Mouse (Mus musculus): ENCODE results near the gene B3gnt8.
A peak's percentile ranks its signal among the peaks of the same experiment; 100 is the strongest.

The B3gnt8 gene

DNA sequence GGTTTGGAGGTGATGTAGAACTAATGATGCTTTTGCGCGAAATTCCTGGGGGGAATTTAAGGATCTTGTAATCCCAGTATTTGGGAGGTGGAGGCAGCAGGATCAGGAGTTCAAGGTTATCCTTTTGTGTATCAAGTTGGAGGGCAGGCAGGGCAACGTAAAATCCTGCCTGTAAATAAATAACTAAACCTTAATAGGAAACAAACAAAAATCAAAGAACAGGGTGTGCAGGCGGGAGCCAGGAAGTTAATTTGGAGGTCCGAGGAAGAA, 6.8 kb upstream of the B3gnt8 start:
- no peak for DNase-seq (ENCODE audit: low spot score)

DNA sequence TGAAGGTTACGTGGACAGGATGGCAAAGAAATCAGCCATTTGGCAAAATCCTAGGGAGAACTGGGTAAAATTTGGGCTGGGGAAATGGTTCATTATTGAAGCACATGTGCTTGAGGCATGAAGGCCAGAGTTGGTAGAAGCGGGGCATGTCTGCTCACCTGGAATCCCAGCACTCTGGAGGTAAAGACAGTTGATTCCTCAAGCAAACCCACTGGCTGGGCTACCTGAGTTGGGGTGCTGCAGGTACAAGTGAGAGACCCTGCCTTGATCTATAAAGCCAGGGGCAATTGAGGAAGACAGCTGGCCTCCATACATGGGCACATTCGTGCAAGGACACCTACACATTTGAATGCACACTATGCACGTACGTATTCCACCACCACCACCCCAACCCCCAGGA, 6.4 kb upstream of the B3gnt8 start:
- no peak for DNase-seq (ENCODE audit: low spot score)

DNA sequence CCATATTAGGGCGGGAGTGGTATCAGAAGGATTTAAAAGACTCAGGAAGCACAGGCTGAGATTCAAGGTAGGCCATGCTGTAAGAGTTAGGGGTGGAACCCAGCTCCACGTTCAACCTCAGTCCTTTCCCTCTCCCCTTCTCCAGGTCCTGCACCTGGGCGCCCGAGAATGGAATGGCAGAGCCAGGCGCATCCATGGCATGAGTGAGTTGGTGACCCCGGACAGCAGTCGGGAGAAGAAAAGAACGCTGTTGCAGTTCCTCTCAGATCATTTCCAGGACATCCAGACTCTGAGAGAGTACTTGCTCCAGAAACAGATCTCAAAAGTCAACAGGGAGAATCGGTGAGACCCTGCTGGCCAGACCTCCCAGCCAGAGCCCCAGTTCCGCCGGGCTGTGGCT, 5.7 kb upstream of the B3gnt8 start:
- DNase-seq (ENCODE audit: low spot score), result no peak

DNA sequence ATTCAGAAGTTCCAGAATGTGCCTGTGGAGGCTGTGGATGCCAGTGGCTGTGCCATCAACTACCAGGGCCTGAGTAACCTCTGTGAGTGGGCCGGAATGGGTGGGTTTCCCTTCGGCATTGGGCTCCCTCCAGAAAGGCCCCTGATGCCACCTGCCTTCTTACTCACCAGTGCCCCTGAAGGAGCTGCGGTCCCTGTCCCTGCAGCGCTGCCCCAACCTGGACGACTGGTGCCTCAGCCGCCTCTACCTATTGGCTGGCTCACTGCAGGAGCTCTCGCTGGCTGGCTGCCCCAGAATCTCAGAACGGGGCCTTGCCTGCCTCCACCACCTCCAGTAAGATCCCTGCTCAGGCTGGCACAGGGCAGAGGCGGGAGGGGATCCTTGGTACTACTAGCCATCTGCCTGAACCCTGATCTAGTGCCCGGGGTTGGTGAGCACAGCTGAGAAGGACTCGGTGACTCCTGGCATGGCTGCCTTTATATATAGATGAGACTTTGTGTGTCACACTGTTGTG, 2.5 kb upstream of the B3gnt8 start:
- DNase-seq (ENCODE audit: low spot score), result no peak

DNA sequence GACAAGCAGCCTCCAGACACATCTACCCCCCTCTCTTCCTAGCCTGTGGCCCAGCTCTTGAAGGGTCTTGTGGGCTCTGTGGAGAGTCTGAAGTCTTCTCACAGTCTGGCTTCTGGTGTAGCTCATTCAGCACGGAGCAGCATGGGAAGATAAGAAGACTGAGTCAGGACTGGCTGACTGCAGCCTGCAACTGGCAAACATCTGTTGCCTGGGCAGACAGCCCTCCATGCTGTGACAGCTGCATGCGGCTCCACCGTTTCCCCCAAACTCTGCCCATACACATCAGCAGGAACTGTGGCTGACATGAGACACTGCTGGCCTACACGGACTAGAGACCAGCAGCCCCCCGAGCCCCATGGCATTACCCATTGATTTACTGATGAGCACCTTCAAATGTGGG, 1.6 kb upstream of the B3gnt8 start:
- DNase-seq (ENCODE audit: low spot score), result no peak

DNA sequence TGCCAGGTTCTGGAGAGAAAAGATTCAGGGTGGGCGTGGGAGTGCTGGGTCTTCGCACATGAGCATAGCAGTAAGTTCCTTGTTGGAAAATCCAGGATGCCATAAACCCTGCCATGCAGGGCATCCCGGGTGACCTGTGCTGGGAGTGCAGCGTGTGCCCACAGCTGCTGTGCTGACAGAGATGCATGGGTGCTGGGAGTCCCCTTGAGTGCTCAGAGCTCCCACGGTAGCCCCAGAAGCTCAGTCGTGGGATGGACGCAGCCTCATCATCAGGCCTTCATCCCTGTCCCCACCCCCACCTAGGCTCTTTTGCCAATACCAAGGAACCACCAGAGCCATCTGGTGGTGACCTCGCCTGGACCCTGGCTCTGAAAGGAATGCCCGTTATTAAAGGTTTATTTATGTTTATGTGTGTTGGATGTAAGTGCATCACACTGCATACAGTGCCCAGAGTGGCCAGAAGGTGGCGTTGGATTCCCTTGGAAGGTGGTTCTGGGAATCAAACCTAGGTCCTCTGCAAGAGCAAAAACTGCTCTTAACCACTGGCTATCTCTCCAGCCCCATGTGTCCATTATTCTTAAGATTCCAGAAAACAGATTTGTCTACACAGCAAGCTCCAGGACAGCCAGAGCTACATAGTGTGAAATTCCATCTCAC, 732 bp upstream of the B3gnt8 start:
- no peak for DNase-seq (ENCODE audit: low spot score)

DNA sequence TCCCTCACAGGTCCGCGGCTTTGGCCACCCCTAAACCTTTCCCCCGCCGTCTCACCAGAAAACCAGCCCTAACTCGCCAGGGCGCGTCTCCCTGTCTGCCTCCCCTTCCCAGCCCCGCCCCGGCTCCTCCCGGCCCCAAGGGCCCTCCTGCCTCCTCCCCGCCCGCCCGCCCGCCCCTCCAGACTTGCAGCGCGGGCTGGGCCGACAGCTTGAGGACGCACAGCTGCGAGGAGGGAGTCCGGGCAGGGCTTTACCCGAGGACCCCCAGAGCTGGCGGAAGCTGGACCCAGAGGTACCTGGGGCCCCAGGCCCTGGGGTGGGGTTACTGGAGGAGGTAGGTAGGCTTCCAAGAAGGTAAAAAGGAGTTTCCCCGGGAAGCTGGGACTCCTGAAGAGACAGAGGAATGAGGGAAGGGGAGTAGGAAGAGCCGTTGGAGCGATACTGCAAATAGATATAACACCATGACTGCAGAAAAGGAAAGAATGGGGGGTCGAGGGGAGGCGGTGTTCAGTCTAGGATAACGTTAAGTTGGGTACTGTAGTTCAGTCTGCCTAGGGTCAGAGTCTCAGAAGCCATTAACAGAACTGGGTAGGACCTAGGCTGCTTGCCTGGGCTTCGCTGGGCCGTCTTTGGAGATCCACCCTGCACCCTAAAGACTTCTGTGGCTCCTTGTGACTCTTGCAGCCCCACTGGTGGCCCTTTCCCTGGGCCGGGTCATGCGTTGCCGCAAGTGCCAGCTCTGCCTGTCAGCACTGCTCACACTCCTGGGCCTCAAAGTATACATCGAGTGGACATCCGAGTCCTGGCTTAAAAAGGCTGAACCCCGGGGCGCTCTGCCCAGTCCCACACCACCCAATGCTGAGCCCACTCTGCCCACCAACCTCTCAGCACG, 1.2 kb downstream of the B3gnt8 start:
- peak; percentile 72 for DNase-seq (ENCODE audit: low spot score)

DNA sequence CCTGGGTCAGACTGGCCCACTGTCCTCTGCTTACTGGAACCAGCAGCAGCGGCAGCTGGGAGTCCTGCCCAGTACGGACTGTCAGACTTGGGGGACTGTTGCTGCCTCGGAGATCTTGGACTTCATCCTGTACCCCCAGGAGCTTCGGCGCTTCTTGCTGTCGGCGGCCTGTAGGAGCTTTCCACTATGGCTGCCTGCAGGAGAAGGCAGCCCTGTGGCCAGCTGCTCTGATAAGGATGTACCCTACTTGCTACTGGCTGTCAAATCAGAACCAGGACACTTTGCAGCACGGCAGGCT, 1.8 kb downstream of the B3gnt8 start:
- DNase-seq (ENCODE audit: low spot score), result no peak

DNA sequence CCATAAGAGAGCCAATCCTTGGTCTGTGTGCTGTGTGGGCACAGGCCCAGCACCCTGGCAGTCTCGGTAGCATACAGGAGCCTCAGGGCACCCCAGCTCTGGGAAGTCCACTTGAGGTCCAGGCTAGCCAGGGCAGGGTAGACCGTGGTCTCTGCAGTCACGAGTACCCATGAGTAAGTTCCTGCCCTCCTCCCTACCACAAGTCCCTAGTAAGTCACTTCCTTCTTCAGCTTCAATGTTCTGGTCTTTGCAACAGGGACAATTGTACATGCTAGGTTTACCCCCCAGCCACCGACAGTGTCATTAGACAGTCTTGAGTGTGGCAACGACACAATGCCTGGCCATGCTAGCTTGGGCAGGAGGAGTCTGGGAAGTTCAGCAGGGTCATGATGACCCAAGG, 6.2 kb downstream of the B3gnt8 start:
- DNase-seq (ENCODE audit: low spot score), result no peak

DNA sequence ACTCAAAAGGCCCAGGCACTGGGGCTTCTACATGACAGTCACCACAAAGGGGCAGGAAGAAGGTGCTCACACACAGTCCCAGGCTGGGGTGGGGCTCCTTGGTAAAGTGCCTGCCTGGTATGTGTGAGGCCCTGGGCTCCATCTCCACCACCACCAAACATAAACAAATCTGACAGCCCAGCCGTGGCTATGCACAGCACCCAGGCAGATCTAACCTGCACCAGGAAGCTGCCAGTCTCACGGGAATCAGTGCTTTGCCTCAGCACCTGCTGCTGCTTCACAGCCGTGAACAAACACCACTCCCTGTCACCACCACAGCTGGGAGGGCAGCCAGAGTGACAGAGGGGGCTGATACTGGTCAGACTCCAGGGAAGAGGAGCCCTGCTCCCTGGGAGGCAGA, 9.9 kb downstream of the B3gnt8 start:
- DNase-seq (ENCODE audit: low spot score), result no peak

DNA sequence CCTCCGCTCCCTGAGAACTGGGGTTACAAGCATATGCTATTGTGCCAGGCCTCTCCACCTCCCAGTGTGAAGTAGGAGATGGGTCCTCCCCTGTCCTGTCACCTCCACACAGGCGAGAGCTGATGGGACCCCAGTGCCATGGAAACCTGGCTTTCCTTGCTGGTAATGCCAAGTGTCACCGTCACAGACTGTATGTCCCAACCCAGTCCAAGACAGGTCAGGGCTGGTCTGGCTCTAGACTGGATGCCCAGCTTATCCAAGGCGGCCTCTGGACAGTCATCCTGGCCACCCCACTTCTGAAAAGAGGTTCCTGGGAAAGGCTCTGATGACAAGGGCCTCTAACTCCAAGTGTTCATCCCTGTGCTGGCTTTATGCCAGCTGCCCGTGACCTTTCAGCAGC, 10.6 kb downstream of the B3gnt8 start:
- no peak for DNase-seq (ENCODE audit: low spot score)

DNA sequence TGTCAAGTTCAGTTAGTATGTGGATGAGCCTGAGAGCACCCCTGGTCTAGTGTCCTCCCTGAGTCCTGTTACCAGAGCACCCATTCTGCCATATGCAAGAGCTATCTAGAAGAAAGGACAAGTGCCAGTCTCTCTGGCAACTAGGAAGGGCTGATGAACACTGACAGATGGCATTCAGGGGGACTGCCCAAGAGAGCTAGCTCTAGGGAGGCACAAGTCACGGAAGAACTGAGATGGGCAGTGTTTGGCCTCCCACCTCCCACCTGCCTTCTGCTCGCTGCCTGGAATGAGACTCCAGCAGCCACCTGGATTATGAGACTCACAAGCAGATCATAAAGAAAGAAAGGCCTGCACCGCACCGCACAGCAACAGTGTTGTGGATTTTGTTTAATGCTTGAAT, 13.3 kb downstream of the B3gnt8 start:
- no peak for DNase-seq (ENCODE audit: low spot score)

DNA sequence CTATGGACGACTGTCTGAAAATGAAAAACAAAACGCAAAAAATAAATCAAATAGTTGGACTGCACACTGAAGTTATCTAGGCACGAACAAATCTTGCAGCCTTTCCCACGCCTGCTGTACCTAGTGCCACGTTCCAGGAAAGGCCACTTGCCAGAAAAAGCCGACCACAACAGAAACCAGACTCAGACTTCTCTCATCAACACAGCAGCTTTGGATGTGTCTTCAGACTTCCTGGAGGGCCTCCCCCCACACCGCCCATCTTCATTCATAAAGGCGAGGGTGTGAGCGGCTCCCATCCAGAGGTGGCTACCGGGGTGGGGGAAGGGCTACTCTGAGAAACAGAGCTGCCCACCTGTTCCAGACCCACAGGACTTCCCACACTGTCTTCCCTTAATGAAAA, 17.7 kb downstream of the B3gnt8 start:
- DNase-seq (ENCODE audit: low spot score), result no peak

DNA sequence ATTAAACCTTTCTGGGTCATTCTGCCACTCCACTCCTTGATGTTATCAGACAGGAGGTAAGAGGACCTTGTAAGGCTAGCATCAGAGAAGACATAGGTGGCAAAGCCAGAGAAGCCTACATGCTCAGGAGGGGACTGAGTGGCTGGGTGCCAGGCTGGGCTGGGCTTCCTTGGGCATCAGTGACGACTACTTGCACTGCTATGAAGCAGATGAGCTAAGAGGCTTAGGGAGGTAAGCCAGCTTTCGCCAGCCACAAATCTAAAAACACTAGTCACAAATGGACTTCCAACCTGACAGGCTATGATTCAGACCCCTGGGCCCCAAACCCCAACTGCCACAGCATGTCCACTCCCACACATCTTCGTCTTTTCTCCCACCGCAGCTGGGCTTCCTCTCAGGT, 18.2 kb downstream of the B3gnt8 start:
- DNase-seq (ENCODE audit: low spot score), result no peak

DNA sequence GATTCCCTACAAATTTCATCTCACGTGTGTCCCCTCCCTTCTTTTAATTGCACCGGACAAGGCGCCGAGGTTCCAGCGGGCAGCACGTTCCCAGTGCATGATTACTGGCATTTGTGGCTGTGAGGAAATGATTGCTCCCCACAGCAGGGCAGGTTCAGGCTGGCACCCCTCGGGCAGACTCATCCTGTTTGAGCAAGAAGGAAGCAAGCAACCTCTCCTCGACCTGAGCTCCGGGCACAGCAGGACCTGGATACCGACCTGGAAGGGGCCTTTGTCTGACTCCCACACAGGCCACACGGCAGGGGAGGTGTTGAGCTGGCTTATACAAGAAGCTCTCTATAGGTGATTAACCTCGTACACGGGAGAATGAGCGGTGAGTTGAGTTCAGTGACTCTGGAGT, 18.6 kb downstream of the B3gnt8 start:
- DNase-seq (ENCODE audit: low spot score), result peak; percentile 23

DNA sequence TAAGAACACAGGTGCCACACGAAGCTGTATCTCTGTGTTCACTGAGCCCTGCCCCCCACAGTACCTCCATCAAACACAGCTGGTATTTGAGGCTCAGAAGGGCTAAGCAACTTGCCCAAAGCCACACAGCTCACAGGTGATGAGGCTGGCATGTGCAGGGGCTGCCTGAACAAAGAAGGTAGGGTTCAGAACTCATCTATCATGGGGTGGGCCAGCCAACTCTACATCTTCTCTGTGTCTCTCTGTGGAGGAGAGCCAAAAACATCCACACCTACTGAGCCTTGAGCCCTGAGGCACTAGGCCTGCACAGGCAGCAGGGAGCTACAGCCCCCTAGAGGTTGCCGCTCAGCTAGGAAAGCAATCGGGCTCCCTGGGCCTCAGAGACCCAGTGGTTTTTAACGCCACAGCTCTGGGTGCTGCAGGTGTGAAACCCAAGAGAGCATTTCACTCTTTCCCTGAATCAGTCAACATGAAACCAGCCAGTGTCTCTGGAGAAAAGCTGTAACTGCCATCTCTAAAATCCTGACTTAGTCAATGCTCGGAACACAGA, 21.2 kb downstream of the B3gnt8 start:
- DNase-seq (ENCODE audit: low spot score), result no peak

DNA sequence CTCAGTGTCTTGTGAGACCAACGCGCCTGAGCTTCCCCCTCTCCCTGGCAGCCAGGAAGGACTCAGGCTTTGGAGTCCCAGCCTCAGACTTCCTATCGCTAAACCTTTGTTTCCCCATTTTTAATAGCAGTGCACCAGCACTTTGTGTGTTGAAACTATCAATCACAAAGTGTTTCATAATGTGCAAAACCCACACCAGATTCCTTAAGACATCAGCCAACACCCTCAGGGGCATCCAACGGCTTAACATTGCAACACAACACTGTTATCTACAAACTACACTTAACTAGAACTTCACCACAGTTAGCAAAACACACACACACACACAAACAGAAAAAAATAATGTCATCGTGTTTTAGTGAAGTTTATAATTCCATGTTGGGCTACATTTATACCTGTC, 23.4 kb downstream of the B3gnt8 start:
- no peak for DNase-seq (ENCODE audit: low spot score)

DNA sequence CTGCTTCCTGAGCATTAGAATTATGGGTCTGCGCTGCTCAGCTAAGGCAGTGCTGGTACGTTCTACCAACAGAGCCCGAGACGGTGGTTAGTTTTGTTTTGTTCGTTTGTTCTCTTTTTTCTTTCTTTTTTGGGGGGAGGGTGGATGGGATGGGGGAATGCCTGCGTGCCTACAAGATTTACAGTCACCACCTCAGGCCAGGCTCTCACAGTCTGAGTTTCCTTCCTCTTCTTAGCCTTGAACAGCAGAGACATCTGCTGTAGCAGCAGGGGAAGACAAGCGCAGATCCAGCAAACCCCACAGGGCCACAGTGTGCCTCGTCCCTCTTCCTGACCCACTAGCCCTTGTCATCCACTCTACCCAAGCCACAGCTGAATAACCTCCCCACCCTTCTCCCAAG, 24.8 kb downstream of the B3gnt8 start:
- DNase-seq (ENCODE audit: low spot score), result no peak

DNA sequence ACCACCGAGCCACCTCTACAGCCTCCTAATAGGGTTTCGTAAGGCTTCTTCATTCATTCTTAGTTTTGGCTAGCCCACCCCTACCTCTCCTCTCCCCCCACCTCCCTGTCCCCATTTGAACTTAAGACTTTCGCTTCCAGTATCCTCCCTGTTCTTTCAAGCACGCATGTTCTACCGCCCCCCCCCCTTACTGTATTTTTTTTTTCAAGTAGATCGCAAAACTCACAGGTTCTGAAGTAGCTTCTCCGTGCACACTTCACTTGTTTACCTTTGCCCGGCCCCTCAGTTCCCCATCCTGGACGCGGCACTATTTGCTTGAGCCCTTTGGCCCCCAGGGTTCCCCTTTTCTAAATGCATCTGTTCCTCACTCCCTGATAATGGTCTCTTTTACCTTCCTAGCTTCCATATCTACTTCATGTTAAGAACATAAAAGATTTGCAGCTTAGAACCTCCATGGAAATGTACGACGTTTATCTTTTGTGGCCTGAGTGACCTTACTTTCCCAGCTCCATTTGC, 25.8 kb downstream of the B3gnt8 start:
- DNase-seq (ENCODE audit: low spot score), result no peak

DNA sequence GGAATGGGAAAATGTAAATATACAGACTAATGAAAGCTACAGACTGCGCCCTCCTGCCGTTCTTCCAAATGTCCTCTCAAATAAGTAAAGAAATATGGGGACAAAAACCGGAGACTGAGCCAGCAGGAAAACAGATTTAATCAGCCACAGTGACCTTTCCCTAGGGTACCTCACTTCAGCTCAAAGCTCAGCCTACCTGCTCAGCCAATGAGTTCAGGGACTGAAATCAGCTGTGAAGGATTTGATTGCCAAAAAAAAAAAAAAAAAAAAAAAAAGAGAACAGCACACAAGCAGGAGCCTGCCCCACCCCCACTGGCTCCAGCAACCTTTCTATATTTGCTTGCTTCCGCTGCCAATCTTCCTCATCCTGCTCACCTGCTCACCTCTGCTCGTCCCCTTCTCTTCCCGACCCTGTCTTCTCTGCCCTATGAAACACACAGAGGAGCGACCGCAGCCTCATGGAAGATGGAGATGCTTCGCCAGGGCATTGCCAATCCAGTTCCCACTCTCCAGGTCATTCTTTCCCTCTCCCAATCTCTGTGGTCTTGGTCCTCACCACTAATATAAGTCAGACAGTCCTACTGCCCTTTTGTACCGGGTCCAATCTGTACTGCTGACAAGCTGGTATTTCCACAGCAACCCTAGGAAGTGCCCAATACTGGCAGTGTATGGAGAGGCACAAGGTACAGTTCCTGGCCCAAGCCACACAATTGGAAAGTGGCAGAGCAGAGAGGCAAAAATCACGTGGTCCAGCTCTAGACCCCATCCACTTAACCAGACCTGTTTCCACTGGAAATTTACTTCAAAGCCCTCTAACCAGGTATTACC, 29.4 kb downstream of the B3gnt8 start:
- DNase-seq (ENCODE audit: low spot score), result no peak

DNA sequence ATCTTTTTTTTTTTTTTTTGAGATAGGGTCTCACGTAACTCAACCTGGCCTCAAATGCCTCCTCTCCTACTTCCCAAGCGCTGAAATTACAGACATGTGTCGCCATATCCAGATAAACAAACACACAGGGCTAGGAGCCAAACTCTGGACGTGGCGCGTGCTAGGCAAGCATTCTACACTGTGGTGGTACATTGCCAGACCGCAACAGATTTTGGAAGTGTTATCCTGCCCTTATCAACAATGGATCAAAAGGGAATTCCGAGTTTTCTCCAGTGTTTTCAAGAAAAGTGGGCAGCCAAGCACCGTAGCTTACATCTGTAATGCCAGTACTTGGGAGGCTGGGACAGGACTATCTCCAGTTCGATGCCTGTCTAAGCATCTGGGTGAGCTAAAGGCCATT, 31.3 kb downstream of the B3gnt8 start:
- no peak for DNase-seq (ENCODE audit: low spot score)

DNA sequence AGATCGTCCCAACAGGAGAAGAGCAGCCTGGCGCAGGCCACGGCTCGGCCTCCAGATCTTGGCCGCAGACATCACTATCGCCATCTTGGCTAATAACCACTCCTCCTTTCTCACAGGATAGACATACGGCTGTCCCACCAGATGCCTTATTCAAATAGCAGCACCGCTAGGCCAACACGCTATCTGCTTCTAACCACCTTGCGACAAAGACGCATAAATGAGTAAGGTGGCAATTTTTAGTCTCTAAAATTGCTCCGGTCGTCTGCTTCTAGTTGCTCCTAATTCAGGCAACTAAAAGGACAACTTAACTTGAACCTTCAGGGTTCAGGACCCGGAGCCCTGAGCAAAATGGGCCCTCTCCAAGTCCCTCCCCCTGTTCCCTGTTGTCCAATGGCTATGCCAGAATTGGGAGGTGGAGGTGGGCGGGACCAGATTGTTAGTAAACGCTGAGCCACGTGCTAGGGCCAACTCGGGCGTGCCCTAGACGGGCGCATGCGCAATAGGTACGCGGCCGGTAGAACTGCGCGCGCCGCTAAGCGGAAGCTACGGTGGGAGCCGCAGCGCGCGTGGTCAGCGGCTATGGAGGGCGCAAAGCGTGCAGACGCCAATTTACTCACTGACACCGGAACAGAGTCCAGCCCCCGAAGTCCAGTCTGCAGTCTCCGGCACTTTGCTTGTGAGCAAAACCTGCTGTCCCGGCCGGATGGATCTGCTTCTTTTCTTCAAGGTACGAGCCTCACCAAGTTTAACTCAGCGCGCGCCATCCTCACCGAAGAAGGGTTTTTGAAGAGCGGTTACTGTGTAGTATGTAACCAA, 32.4 kb downstream of the B3gnt8 start, which contains the start of the genes Bckdha and Exosc5:
Gene Bckdha, minus strand, starts transcription at position 325 of the 816 bp plus-strand sequence.
Gene Exosc5, plus strand, starts transcription at position 508 of the 816 bp plus-strand sequence.
- DNase-seq (ENCODE audit: low spot score), result peak; percentile 97

All from urinary bladder, postnatal 25 days (tissue).